Mouse (Mus musculus) kidney, adult 18-20 months (tissue): ENCODE data around the gene F2rl1.

Source experiments
- DNase-seq: peaks from one replicate; pipeline ENCODE4 v3.0.0; 2021

Gene F2rl1

GRCm38 (mm10) chr13:95524674-95525491 lies at the start of gene F2rl1:
F2rl1 (minus strand) TSS chr13:95525227.
- DNase-seq = peak; percentile 92

GRCm38 (mm10) chr13:95570877-95571276 lies 45.9 kb upstream of the F2rl1 start:
- DNase-seq = no peak

GRCm38 (mm10) chr13:95569326-95569725 lies 44.3 kb upstream of the F2rl1 start:
- no peak for DNase-seq

GRCm38 (mm10) chr13:95568336-95568735 lies 43.3 kb upstream of the F2rl1 start:
- no peak for DNase-seq

- DNase-seq = no peak
These were observed 42.0 kb upstream of the F2rl1 start for GRCm38 (mm10) chr13:95566841-95567551.

- DNase-seq = peak; percentile 60
These were observed 38.7 kb upstream of the F2rl1 start for GRCm38 (mm10) chr13:95563693-95564092.

- no peak for DNase-seq
These were observed 38.1 kb upstream of the F2rl1 start for GRCm38 (mm10) chr13:95563066-95563610.

GRCm38 (mm10) chr13:95557326-95557725 lies 32.3 kb upstream of the F2rl1 start:
- DNase-seq = no peak

- DNase-seq = no peak
These were observed 29.0 kb upstream of the F2rl1 start for GRCm38 (mm10) chr13:95553885-95554492.

- no peak for DNase-seq
These were observed 25.8 kb upstream of the F2rl1 start for GRCm38 (mm10) chr13:95550636-95551370.

- DNase-seq = no peak
These were observed 24.4 kb upstream of the F2rl1 start for GRCm38 (mm10) chr13:95549421-95549820.

- DNase-seq = no peak
These were observed 23.8 kb upstream of the F2rl1 start for GRCm38 (mm10) chr13:95548856-95549255.

- DNase-seq = no peak
These were observed 23.3 kb upstream of the F2rl1 start for GRCm38 (mm10) chr13:95548291-95548789.

GRCm38 (mm10) chr13:95547090-95547611 lies 22.1 kb upstream of the F2rl1 start:
- DNase-seq = no peak

- no peak for DNase-seq
These were observed 21.2 kb upstream of the F2rl1 start for GRCm38 (mm10) chr13:95546251-95546650.

- no peak for DNase-seq
These were observed 20.7 kb upstream of the F2rl1 start for GRCm38 (mm10) chr13:95545729-95546186.

- DNase-seq = no peak
These were observed 13.0 kb upstream of the F2rl1 start for GRCm38 (mm10) chr13:95538021-95538420.

GRCm38 (mm10) chr13:95536117-95536493 lies 11.1 kb upstream of the F2rl1 start:
- no peak for DNase-seq

- DNase-seq = no peak
These were observed 10.6 kb upstream of the F2rl1 start for GRCm38 (mm10) chr13:95535461-95536116.

GRCm38 (mm10) chr13:95535026-95535425 lies 10.0 kb upstream of the F2rl1 start:
- no peak for DNase-seq

- DNase-seq = peak; percentile 29
These were observed 9.1 kb upstream of the F2rl1 start for GRCm38 (mm10) chr13:95534131-95534561.

GRCm38 (mm10) chr13:95533640-95534039 lies 8.6 kb upstream of the F2rl1 start:
- no peak for DNase-seq
